Mouse (Mus musculus): ENCODE results near the gene Cd200r4. TPM values are rescaled to one million over a fixed set of nuclear protein-coding genes. Genes with fewer than 3 reads are reported as not detected.
"Not testable (repeated sequence)": the region's sequence is repeated elsewhere in the genome, so short reads cannot be mapped to it uniquely, and the experiment has no call there.

The Cd200r4 gene
- total RNA-seq (2015) (6.8 and 8.2 TPM in 2 replicates), total RNA-seq (2017) (4.3 and 5.5 TPM in 2 replicates)

DNA sequence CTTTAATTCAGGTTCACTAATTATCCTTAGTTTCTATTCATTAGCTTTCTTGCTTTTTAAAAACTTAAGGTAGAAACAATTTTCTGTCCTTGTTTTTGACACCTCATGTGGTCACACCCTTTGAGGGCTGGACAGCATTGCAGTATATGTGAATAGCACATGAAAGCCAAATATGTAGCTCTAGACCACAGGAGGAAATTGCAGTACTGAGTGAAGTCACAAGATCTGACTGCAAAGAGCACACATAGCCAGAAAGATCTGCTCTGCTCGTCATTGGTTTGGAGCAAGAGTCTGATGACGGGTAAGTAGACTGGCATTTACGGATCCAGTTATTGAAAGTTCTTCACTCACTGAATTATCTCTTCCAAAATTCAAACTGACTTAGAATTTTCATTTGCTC, at the start of gene Cd200r4:
Gene Cd200r4, plus strand, starts transcription at position 190 of the 400 bp plus-strand sequence.
- ATAC-seq (ENCODE audit: poor library complexity, severe bottlenecking): peak; percentile 94

DNA sequence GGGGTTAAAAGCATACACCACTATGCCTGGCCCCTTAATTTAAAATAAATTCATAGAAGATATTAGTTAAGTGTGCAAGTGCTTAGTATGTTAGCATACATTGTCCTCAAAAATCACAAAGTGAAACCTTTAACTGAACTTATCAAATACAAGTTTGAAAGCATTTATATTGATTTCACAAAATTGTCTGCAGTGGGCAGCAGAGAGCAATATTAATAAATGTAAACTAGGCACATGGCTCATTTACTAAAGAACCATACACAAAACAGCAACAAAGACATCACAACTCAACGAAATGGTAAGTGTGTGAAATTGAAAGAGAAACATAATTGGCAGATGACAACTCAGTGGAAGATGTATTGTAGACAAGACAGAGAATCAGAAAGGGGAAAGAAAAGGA, 49.7 kb upstream of the Cd200r4 start:
- ATAC-seq (ENCODE audit: poor library complexity, severe bottlenecking): 0 out of 2 replicates have a peak, but pooled peaks have one; percentile 23

DNA sequence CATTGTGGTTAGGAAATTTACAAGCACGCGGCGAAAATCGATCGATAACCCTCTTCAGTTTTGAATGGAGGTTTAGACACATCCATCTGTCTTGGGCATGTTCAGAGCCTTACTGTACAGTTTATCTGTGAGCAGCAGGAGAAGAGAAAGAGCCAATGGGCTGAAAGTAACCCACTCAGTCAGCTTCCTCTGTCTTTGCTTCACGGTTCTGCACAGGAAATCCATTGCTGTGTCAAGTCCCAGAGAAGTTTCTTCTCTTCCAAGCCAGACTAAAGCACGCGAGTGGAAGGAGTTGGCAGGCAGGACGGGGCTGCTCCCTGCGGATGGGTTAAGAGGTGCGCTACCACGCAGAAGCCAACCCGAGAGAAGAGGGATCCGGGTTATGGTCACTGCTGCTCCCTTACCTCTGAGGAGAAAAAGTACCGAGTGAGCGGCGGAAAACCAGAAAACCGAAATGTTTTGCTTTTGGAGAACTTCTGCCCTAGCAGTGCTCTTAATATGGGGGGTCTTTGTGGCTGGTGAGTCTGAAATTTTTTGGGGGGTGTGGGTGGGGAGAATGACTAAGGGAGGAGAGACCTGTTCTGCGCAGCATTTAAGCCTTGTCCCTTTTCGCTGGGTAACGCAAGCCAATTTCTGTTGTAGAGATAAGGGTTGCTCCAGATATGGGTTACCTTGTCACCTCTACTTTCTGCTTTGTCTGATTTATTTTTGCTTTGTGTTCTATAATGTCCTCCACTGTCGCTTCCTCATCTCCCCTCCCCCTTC, 45.8 kb upstream of the Cd200r4 start, which contains the start of gene Cd200r1:
Gene Cd200r1, plus strand, starts transcription at position 182 of the 765 bp plus-strand sequence.
- ATAC-seq (ENCODE audit: poor library complexity, severe bottlenecking): peak; percentile 64

DNA sequence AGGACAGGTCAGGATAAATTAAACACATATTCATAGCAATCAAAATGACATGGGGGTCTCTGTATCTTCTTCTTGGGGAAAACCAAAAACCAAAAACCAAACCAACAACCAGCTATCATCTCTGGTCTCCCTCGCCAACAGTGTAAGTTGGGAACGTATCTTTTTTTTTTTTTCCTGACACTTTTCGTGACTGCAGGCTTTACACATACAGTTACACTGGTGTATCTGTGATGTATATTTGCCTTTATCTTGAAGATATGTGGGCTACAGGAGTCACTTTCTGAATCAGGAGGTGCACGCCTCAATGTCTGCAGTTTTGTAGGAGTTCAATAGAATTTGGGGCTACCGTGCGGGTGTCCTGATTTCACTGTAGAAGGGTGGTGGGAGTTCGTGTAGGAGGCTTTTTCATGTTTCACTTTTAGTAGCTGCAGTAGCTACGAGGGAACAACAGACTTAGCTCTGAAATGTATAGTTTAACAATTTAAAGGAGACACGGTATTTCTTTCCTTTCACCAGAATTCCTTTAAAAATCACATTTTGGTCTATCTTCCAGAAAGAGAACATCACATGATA, 45.1 kb upstream of the Cd200r4 start:
- no peak for ATAC-seq (ENCODE audit: poor library complexity, severe bottlenecking)

DNA sequence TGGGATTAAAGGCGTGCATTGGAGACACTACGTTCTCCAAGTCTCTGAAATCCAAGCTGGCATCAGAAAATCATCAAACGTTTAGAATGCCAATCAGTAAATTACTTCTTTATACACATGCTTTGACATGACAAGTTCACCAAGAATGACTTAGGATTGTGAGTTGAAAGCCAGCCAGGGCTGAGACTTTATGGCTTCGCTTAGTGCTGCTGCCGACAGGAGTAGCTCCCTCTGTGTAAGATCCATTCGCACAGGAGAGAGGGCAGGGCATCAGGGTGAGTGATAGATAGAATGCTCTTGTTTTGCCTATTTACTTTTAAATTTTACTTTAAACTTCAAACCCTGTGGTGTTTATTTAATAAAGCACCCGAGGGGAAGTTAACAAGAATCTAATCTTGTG, 44.0 kb upstream of the Cd200r4 start:
- 0 out of 2 replicates have a peak, but pooled peaks have one; percentile 20 for ATAC-seq (ENCODE audit: poor library complexity, severe bottlenecking)

DNA sequence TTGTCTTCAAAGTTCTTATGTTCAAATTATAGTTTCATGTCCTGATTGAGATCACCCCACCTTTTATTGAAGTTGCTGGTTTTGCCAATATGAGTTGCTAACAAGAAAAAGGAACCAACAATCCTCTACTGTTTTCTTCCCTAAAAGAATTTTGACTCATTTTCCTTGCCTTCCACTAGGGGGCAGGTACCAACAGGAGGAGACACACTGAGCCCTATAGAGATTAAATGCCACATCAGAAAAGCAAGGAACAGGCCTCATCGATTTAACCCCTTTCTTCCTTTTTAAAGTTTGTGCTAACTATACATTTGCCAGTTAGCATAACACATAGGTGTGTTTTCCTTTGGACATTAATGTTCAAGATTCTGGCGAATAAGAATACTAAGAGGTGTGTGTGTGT, 43.6 kb upstream of the Cd200r4 start:
- peak; percentile 78 for ATAC-seq (ENCODE audit: poor library complexity, severe bottlenecking)

DNA sequence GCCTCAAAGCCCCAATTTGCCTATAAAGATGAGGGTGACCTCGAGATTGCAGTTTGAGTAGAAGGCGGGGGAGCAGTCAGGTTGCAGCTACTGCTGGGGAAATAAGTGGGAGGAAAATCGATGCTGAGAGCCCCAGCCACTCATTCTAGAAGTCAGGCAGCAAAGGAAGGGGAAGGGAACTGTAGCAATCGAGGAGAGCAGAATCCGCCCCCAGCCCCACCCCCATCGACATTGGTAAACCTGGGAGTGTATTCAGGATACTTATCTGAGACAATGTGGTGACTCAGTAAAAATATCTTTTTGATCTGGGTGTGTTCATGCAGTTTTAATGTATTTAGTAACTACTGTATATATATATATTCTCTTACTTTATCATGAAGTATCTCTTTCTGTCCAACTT, 39.0 kb upstream of the Cd200r4 start:
- ATAC-seq (ENCODE audit: poor library complexity, severe bottlenecking): peak; percentile 41; the same call in 1 of the 2 replicates

DNA sequence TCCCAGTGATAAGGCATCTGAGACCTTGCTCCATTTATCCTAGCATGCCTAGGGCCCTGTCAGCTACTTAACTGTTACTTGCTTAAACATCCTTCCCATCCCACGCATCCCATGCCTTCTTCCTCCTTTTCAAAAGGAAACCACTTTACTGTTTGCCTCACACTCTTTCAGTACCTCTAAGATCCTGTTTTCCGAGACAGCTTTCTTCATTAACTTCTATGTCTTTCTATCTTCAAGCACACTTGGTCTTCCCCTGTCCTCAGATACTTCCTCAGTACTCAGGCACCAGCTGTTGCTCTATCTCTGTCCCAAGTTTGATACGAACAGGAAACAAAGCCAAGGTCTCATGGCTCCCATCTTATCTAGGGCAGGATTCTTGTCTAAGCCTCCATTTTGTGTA, 37.9 kb upstream of the Cd200r4 start:
- peak; percentile 65 for ATAC-seq (ENCODE audit: poor library complexity, severe bottlenecking)

DNA sequence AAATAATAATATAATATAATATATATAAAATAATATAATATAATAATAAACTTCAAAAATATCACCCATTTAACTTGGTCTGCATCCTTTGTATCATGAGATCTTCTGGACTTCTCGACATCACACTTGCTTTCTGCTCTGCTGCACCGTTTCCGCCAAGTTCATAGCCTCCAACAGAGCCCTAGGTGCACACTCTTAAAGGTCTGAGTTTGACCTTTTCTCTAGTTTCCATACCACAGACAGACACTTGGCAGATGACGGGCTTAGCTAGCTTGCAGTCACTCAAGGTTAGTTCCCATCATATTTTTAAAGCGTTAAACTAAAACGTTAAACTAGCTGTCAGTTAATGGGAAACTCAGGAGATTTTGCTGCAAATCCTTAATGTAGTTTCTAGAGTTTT, 37.3 kb upstream of the Cd200r4 start:
- ATAC-seq (ENCODE audit: poor library complexity, severe bottlenecking): no peak

DNA sequence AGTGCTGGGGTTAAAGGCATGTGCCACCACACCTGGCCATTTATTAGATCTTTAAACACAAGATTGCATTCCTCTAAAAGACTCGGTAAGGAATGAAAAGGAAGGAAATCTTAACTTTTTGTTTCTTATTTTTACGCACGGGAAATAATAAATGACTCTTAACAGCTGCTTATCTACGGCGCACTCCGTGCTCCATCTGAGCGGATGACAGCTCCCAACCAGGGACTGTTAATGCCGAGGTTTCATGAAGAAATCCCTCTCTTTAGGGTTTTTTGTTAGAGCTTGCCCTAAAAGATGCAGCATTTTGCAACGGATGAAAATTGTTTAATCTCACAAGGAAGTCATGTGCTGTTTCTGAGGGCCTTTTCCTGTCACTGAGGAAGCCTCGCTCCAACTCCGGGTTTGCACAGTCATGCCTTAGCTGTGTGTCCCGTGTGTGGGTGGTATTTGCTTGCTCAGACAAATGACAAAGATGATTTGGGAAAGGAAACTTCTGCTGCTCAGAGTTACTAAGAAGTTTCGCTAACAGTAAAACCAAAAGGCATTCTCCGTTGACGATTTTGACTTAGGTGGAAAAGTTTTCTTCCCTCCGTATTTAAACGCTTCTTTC, 32.9 kb upstream of the Cd200r4 start:
- peak; percentile 96 for ATAC-seq (ENCODE audit: poor library complexity, severe bottlenecking)

DNA sequence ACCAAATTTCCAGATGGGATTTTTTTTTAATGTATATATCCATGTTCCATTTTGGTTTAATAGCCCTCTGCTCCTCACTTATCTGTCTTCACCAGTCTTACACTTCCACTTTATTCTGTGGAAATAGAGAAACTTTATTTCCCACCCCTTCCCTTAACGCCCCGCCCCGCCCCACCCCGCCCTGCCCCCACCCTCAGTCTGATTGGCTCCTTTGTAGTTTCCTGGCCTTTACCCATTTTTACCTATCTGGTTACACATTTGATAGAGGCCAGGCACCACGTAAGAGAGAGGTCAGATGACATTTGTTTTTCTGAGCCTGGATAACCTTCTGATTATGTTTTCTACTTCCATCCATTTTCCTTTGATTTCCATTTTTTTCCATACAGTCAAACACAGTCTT, 32.0 kb upstream of the Cd200r4 start:
- ATAC-seq (ENCODE audit: poor library complexity, severe bottlenecking): no peak

DNA sequence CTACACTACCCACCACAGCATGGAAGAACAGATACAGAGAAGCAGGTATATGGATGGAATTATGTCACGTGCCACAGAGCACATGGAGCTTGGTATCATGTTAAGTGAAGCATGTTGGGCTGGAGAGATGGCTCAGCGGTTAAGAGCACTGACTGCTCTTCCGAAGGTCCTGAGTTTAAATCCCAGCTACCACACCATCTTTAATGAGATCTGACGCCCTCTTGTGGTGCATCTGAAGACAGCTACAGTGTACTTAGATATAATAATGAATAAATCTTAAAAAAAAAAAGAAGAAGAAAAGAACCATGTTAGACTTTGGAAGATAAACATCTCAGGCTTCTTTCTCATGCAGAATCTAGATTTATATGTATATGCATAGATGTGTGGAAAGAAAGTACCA, 30.8 kb upstream of the Cd200r4 start:
- ATAC-seq (ENCODE audit: poor library complexity, severe bottlenecking): no peak

DNA sequence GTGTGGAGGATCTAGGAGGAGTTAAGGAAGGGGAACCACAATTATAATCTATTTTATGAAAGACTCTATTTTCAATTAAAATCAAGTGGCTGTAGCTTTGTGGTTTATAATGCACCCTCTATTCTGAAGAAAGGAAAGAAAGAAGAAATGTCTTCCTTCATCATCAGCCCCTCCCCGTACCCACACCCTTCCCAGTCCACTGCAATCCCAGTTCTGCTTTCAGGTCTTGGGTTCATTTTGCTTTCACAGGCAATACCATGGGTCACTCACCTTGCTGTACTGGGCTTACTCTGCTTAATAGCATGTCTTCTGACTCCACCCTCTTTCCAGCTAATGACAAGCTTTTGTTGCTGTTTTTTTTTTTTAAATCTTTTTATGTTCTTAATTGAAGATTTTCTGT, 24.6 kb upstream of the Cd200r4 start:
- peak; percentile 62; the same call in 1 of the 2 replicates for ATAC-seq (ENCODE audit: poor library complexity, severe bottlenecking)

DNA sequence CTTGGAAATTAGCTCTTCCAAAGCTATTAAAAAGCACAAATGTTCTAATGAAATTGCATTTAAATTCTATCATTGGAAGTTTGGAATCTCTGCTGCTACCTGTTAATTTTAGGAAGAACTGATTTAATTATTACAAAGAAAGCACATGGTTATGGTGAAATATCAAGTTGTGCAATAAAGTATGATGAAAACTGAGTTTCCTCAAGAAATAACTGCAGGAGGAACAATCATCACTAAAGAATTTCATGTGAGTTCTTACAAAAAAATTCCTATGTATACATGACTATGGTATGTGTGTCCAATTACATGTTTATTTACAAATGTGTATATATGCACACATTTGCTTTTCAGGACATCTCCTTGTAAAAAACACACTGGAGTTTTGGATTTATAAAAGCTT, 17.1 kb upstream of the Cd200r4 start:
- 0 out of 2 replicates have a peak, but pooled peaks have one; percentile 51 for ATAC-seq (ENCODE audit: poor library complexity, severe bottlenecking)

DNA sequence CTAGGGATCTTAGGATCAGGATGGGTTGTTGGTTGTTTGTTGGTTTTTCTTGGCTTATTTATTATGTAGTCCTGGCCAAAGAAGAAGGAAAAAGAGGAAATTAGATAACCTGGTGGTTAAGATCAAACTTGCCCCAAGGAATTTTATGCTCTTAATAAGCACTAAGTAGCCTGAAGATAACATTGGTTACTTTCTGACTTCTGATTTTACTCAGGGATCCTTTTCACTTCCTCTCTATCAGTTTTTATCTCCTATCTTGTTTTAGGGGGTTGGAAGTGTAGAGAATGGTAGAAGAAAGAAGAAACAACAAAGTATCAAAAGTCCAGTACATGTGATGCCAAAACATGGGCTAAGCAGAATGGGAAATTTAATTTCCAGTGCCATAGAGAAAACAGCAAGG, 5.6 kb upstream of the Cd200r4 start:
- ATAC-seq (ENCODE audit: poor library complexity, severe bottlenecking): no peak

DNA sequence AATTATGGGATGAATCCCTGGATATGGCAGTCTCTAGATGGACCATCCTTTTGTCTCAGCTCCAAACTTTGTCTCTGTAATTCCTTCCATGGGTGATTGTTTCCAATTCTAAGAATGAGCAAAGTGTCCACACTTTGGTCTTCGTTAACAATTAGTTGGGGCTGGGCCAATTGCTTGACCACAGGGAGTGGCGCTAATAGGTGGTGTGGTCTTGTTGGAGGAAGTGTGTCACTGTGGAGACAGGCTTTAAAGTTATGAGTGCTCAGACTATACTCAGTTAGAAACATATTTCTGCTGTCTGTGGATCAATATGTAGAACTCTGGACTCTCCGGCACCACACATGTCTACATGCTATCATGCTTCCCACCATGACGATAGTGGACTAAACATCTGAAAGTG, 1.3 kb upstream of the Cd200r4 start:
- 0 out of 2 replicates have a peak, but pooled peaks have one; percentile 50 for ATAC-seq (ENCODE audit: poor library complexity, severe bottlenecking)

DNA sequence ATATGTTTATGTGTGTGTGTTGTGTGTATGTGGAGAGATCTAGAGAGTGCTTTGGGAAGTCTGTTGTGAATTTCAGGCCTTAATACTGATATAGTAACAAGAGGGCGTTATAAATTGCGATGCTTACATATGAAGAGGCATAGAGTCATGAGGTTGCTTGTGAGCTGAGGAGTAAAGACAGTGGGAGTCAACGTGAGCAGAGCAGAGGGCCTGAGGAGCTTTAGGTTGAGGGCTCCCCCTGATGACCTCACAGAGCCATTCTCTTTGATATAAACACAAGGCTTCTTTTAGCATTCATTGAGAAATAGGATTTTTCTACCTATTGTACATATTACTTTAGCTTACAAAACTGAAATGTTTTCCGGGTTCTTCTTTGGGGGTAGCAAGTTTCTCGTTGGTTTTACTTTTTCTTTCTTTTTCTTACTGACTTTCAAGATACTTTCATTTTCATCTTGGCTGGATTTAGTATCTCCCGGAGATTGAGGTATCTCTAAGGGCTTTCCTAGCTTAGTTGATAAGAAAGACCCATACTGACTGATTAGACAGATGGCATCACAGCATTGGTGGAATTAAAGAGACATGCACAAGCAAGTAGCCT, 1.0 kb downstream of the Cd200r4 start:
- no peak for ATAC-seq (ENCODE audit: poor library complexity, severe bottlenecking)

DNA sequence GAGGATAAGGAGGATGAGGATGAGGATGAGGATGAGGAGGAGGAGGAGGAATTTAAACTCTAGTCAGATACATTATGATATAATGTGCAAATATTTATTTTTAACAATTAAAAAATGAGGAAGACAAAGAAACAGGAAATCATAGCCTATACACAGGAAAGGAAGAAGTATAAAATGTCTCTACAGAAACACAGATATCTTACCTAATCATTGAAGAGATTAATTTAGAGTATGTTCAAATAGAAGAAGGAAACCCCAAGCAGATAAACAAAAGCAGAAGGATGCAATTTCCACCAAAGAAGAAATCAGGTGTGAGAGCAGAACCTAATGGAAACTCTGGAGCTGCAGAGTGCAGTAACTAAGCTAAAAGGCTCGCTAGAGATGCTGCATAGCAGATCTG, 6.5 kb downstream of the Cd200r4 start:
- ATAC-seq (ENCODE audit: poor library complexity, severe bottlenecking): no peak

DNA sequence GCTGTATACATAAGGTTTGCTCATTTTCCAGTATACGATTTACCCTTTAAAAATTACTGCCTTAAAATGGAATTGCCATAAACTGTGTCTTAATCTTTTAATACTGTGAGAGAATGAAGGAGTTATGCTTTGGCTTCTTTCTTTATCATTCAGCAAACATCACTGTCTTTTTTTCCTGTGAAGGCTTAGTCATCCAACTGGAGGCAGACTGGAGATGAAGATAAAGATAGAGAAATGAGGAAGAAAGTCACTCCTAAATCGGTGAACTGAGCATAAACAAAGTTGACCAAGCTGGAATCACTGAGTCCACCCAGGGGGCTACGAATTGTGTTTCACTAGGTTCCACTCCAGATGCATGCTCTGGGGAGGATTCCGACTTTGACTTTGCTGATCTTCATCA, 9.0 kb downstream of the Cd200r4 start:
- ATAC-seq (ENCODE audit: poor library complexity, severe bottlenecking): no peak

DNA sequence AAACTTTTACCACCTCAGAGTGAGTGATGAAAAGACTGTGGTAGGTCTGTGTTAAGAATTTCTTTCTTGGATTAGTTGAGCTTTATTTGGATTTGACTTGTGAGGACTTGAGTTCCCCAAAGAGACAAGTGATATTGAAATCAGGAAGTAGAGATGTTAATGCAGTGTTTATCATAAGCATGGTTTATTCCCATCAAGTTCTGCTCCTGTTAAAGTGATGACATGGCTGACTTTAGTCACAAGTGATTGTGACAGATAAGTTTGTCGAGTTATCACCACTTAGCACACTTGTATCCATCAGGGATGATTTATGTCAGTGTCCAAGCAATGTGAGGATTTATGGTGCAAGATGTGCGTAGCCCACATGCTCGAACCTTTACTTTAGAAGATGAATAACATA, 20.8 kb downstream of the Cd200r4 start:
- no peak for ATAC-seq (ENCODE audit: poor library complexity, severe bottlenecking)

DNA sequence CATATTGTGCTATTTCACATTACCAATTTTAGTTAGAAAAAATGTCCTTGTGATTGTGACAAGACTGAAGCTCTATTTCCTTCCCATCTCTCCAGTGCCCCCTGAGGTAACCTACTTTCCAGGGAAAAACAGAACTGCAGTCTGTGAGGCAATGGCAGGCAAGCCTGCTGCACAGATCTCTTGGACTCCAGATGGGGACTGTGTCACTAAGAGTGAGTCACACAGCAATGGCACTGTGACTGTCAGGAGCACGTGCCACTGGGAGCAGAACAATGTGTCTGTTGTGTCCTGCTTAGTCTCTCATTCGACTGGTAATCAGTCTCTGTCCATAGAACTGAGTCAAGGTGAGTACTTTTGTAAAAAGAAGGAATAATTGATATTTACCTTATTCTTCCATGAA, 21.7 kb downstream of the Cd200r4 start:
- ATAC-seq (ENCODE audit: poor library complexity, severe bottlenecking): not testable (repeated sequence)

Data from megakaryocyte, adult 5-6 weeks (primary cell).